Mouse (Mus musculus): ENCODE results near the gene Serpinb7. TPM values are rescaled to one million over a fixed set of nuclear protein-coding genes. Genes with fewer than 3 reads are reported as not detected.

Gene Serpinb7
- polyA plus RNA-seq, 1 experiment from 2014 or later = not detected

Other genes with a start within 250 kb of the Serpinb7 start
- gene Serpinb3b, start 121.3 kb upstream of the Serpinb7 start, polyA plus RNA-seq (2015; fragmentation: Nextera tagmentation; extraction: Ambion mirVana) = not detected in 2 replicates
- not detected in 2 replicates for gene Serpinb3c, start 121.3 kb upstream of the Serpinb7 start, polyA plus RNA-seq (2015; fragmentation: Nextera tagmentation; extraction: Ambion mirVana)
- not detected in 2 replicates for gene Serpinb11, start 38.5 kb upstream of the Serpinb7 start, polyA plus RNA-seq (2015; fragmentation: Nextera tagmentation; extraction: Ambion mirVana)
- 2.1 and 2.6 TPM in 2 replicates for gene Serpinb2, start 111.8 kb downstream of the Serpinb7 start, polyA plus RNA-seq (2015; fragmentation: Nextera tagmentation; extraction: Ambion mirVana)
- gene Serpinb8, start 190.4 kb downstream of the Serpinb7 start, polyA plus RNA-seq (2015; fragmentation: Nextera tagmentation; extraction: Ambion mirVana) = 0.08 and 0.09 TPM in 2 replicates

Measured in liver, embryonic 16.5 days (tissue).